Mouse (Mus musculus) myocyte (in vitro differentiated cells): ENCODE data around the gene Nod2.

Experiments
- CEBPB ChIP-seq: IDR thresholded peaks from 2 replicates; pipeline ENCODE4 v1.6.1; 2011; ENCODE audit warnings: mild to moderate bottlenecking, moderate library complexity; ENCODE audit not compliant: poor library complexity, insufficient read depth, severe bottlenecking
- E2F4 ChIP-seq: IDR thresholded peaks from one replicate; pipeline ENCODE4 v1.6.1; 2011; ENCODE audit warnings: mild to moderate bottlenecking, control low read depth, moderate library complexity; ENCODE audit not compliant: insufficient read depth
- MYOD1 ChIP-seq, 3 experiments: IDR thresholded peaks; one replicate each; pipeline ENCODE4 v1.6.1; 2011; ENCODE audit warnings: control low read depth in 2 of 3, low read depth in 2 of 3, mild to moderate bottlenecking in 2 of 3, moderate library complexity in 1 of 3; ENCODE audit not compliant: insufficient read length in 2 of 3, control insufficient read depth in 1 of 3
- POLR2A ChIP-seq: IDR thresholded peaks from one replicate; pipeline ENCODE4 v1.6.1; 2011; ENCODE audit warnings: low read depth, mild to moderate bottlenecking, control low read depth, moderate library complexity; ENCODE audit not compliant: insufficient read length
- POLR2AphosphoS2 ChIP-seq: IDR thresholded peaks from one replicate; pipeline ENCODE4 v1.6.1; 2011; ENCODE audit warnings: low read depth, control low read depth; ENCODE audit not compliant: insufficient read length
- REST ChIP-seq: IDR thresholded peaks from one replicate; pipeline ENCODE4 v1.6.1; 2011; ENCODE audit warnings: mild to moderate bottlenecking, control low read depth, moderate library complexity; ENCODE audit not compliant: insufficient read depth, insufficient read length
- SRF ChIP-seq: IDR thresholded peaks from one replicate; pipeline ENCODE4 v1.6.1; 2011; ENCODE audit warnings: low read depth; ENCODE audit not compliant: control insufficient read depth, insufficient read length
- TCF12 ChIP-seq: IDR thresholded peaks from one replicate; pipeline ENCODE4 v1.6.1; 2011; ENCODE audit warnings: mild to moderate bottlenecking, control low read depth; ENCODE audit not compliant: poor library complexity, insufficient read depth, severe bottlenecking

- TF ChIP-seq TCF12 (no peak), CEBPB (no peak), POLR2A (no peak), SRF (no peak), POLR2AphosphoS2 (no peak), MYOD1 (IDR thresholded peaks at IDR 0.05; ENCODE audit: control insufficient read depth in 1 of 3, insufficient read length in 2 of 3, low read depth in 2 of 3) (no peak), E2F4 (no peak), REST (no peak)
These were observed 22.8 kb upstream of the Nod2 start for GRCm38 (mm10) chr8:88624276-88624675.
